Mouse (Mus musculus) olfactory bulb, adult 2 months (tissue): ENCODE measurements around the gene Pias4.

ENCODE experiments used
- CTCF ChIP-seq: fragments of 200-500 bp; IDR thresholded peaks from 2 replicates; pipeline ENCODE4 v1.5.1; 2012; ENCODE audit warnings: low read depth, mild to moderate bottlenecking, low read length, moderate library complexity; ENCODE audit not compliant: insufficient read depth
- POLR2A ChIP-seq: fragments of 200-500 bp; IDR thresholded peaks from 2 replicates; pipeline ENCODE4 v1.6.1; 2012; ENCODE audit warnings: mild to moderate bottlenecking, low read depth, low read length, moderate library complexity; ENCODE audit not compliant: insufficient read depth

DNA sequence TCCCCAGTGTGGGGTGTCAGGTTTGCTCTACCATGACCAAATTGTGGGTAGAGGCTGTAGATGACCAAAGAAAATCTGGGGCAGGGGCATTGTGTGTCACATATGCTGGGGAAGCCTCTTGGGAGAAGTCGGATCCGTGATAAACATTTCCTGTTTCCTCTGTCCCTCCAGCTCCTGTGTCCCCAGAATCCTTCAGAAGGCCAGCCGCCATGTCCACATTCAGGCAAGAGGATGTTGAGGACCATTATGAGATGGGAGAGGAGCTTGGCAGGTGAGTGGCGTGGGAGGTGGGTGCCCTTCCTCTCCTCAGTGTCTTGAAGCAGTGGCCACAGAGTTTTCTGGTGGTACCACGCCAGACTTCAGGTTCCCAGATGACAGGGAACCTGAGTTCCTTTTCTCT is 16.1 kb upstream of the Pias4 start, which contains the start of gene 4930442H23Rik:
- TF ChIP-seq POLR2A (no peak), CTCF (no peak)
